Mouse (Mus musculus) CH12.LX (cell line): ENCODE data around the gene Zc3h10. TPM values are rescaled to one million over a fixed set of nuclear protein-coding genes. Genes with fewer than 3 reads are reported as not detected.

Source experiments
- DNase-seq: peaks from one replicate; pipeline ENCODE4 v3.0.0-alpha.2; 2013; ENCODE audit errors: extremely low read depth
- H3K27ac ChIP-seq: 2 replicates; pipeline ENCODE4 v1.5.1; 2012; ENCODE audit warnings: low read depth, mild to moderate bottlenecking, control low read depth, moderate library complexity; ENCODE audit not compliant: insufficient read depth
- H3K27me3 ChIP-seq: replicated peaks from 2 replicates; pipeline ENCODE3; 2012; ENCODE audit warnings: inconsistent platforms
- H3K36me3 ChIP-seq, 2 experiments: replicated peaks in 1 of 2; 2 replicates each; pipeline versions ENCODE3 to v1.6.1; 2012; ENCODE audit warnings: inconsistent platforms in 1 of 2, low read length in 1 of 2, mild to moderate bottlenecking in 1 of 2, mixed read lengths in 1 of 2, moderate library complexity in 1 of 2; ENCODE audit not compliant: control insufficient read depth in 1 of 2, insufficient read depth in 1 of 2
- H3K4me1 ChIP-seq, 2 experiments: 2 replicates each; pipeline ENCODE4 v1.6.1; 2012; ENCODE audit warnings: inconsistent platforms in 1 of 2, moderate library complexity in 1 of 2; ENCODE audit not compliant: insufficient read depth in 2 of 2, control insufficient read depth in 1 of 2
- H3K4me2 ChIP-seq: 2 replicates; pipeline ENCODE4 v1.6.1; 2012; ENCODE audit warnings: low read depth, mild to moderate bottlenecking, control low read depth; ENCODE audit not compliant: poor library complexity, insufficient read depth, severe bottlenecking
- H3K4me3 ChIP-seq, 3 experiments: fragments of 150-350 bp in 1 of 3; sonication (generic) in 1 of 3; replicated peaks in 1 of 3; 2 replicates each; pipeline versions ENCODE3 to v1.5.1; 2011 to 2012; ENCODE audit warnings: low read depth in 2 of 3, low read length in 2 of 3, mild to moderate bottlenecking in 2 of 3, moderate library complexity in 2 of 3, control low read depth in 1 of 3, improper control_type of control experiment in 1 of 3, inconsistent platforms in 1 of 3, mixed read lengths in 1 of 3; ENCODE audit not compliant: poor library complexity in 1 of 3
- H3K79me2 ChIP-seq: replicated peaks from 2 replicates; pipeline ENCODE4 v1.6.1; 2012; ENCODE audit warnings: mild to moderate bottlenecking, moderate library complexity; ENCODE audit not compliant: control insufficient read depth, poor library complexity, insufficient read depth, severe bottlenecking; ENCODE audit errors: extremely low read depth
- H3K9ac ChIP-seq: 2 replicates; pipeline ENCODE4 v1.6.1; 2012; ENCODE audit warnings: low read depth, mild to moderate bottlenecking, control low read depth, moderate library complexity; ENCODE audit not compliant: insufficient read depth
- H3K9me3 ChIP-seq: replicated peaks from 2 replicates; pipeline ENCODE3; 2012; ENCODE audit warnings: low read length, inconsistent platforms, mixed read lengths
- BHLHE40 ChIP-seq: IDR thresholded peaks from 2 replicates; pipeline ENCODE4 v1.6.1; 2011; ENCODE audit warnings: mild to moderate bottlenecking, low read depth, low read length, improper control_type of control experiment
- CHD2 ChIP-seq: IDR thresholded peaks from 2 replicates; pipeline ENCODE4 v1.6.1; 2011; ENCODE audit warnings: low read length, improper control_type of control experiment
- CTCF ChIP-seq, 2 experiments: IDR thresholded peaks in 1 of 2; conservative IDR thresholded peaks in 1 of 2; 2 replicates each; pipeline ENCODE4 v1.5.1; 2011 to 2012; ENCODE audit warnings: low read depth in 2 of 2, low read length in 2 of 2, improper control_type of control experiment in 1 of 2, inconsistent platforms in 1 of 2, mild to moderate bottlenecking in 1 of 2, moderate library complexity in 1 of 2
- E2F4 ChIP-seq: IDR thresholded peaks from 2 replicates; pipeline ENCODE4 v1.6.1; 2011; ENCODE audit warnings: low read depth, low read length, improper control_type of control experiment; ENCODE audit not compliant: insufficient replicate concordance
- ELF1 ChIP-seq: IDR thresholded peaks from 2 replicates; pipeline ENCODE4 v1.6.1; 2014; ENCODE audit warnings: low read depth, mild to moderate bottlenecking, inconsistent platforms, low read length, improper control_type of control experiment
- ETS1 ChIP-seq: conservative IDR thresholded peaks from 2 replicates; pipeline ENCODE4 v1.6.1; 2012; ENCODE audit warnings: low read depth, mild to moderate bottlenecking, inconsistent platforms, low read length, improper control_type of control experiment, moderate library complexity
- GABPA ChIP-seq: IDR thresholded peaks from 2 replicates; pipeline ENCODE4 v1.6.1; 2012; ENCODE audit warnings: low read depth, low read length, improper control_type of control experiment, inconsistent platforms; ENCODE audit not compliant: insufficient replicate concordance
- HCFC1 ChIP-seq: IDR thresholded peaks from 2 replicates; pipeline ENCODE4 v1.6.1; 2012; ENCODE audit warnings: low read depth, mild to moderate bottlenecking, inconsistent platforms, low read length, improper control_type of control experiment
- IRF4 ChIP-seq: IDR thresholded peaks from 2 replicates; pipeline ENCODE4 v1.6.1; 2014; ENCODE audit warnings: low read depth, mild to moderate bottlenecking, inconsistent platforms, low read length, improper control_type of control experiment
- JUN ChIP-seq: IDR thresholded peaks from 2 replicates; pipeline ENCODE4 v1.6.1; 2011; ENCODE audit warnings: low read depth, mild to moderate bottlenecking, low read length, improper control_type of control experiment, moderate library complexity; ENCODE audit not compliant: insufficient read depth
- JUND ChIP-seq: conservative IDR thresholded peaks from 2 replicates; pipeline ENCODE4 v1.6.1; 2011; ENCODE audit warnings: low read depth, low read length, improper control_type of control experiment
- KAT2A ChIP-seq: IDR thresholded peaks from 2 replicates; pipeline ENCODE4 v1.6.1; 2012; ENCODE audit warnings: low read length, improper control_type of control experiment, inconsistent platforms; ENCODE audit not compliant: insufficient replicate concordance
- MAX ChIP-seq: IDR thresholded peaks from 2 replicates; pipeline ENCODE4 v1.6.1; 2011; ENCODE audit warnings: low read length, improper control_type of control experiment
- MAZ ChIP-seq: IDR thresholded peaks from 2 replicates; pipeline ENCODE4 v1.6.1; 2012; ENCODE audit warnings: low read depth, mild to moderate bottlenecking, inconsistent platforms, low read length, improper control_type of control experiment, moderate library complexity
- MYC ChIP-seq: IDR thresholded peaks from 2 replicates; pipeline ENCODE4 v1.6.1; 2011; ENCODE audit warnings: low read depth, mild to moderate bottlenecking, improper control_type of control experiment, low read length
- NELFE ChIP-seq: IDR thresholded peaks from 2 replicates; pipeline ENCODE4 v1.6.1; 2011; ENCODE audit warnings: low read depth, low read length, improper control_type of control experiment
- NRF1 ChIP-seq: IDR thresholded peaks from 2 replicates; pipeline ENCODE4 v1.6.1; 2014; ENCODE audit warnings: low read depth, mild to moderate bottlenecking, inconsistent platforms, low read length, improper control_type of control experiment, moderate library complexity
- POLR2A ChIP-seq: IDR thresholded peaks from 2 replicates; pipeline ENCODE4 v1.6.1; 2011; ENCODE audit warnings: low read depth, mild to moderate bottlenecking, improper control_type of control experiment, low read length
- POLR2AphosphoS2 ChIP-seq: IDR thresholded peaks from 2 replicates; pipeline ENCODE4 v1.6.1; 2011; ENCODE audit warnings: low read depth, low read length, improper control_type of control experiment
- RAD21 ChIP-seq: IDR thresholded peaks from 2 replicates; pipeline ENCODE4 v1.6.1; 2011; ENCODE audit warnings: low read depth, mild to moderate bottlenecking, low read length, improper control_type of control experiment, moderate library complexity
- RCOR1 ChIP-seq: conservative IDR thresholded peaks from 2 replicates; pipeline ENCODE4 v1.6.1; 2012; ENCODE audit warnings: low read depth, mild to moderate bottlenecking, inconsistent platforms, low read length, improper control_type of control experiment
- SMC3 ChIP-seq: IDR thresholded peaks from 2 replicates; pipeline ENCODE4 v1.6.1; 2011; ENCODE audit warnings: low read depth, low read length, improper control_type of control experiment
- TBP ChIP-seq: conservative IDR thresholded peaks from 2 replicates; pipeline ENCODE4 v1.6.1; 2011; ENCODE audit warnings: low read depth, low read length, improper control_type of control experiment
- TCF12 ChIP-seq: IDR thresholded peaks from 2 replicates; pipeline ENCODE4 v1.6.1; 2014; ENCODE audit warnings: low read depth, mild to moderate bottlenecking, inconsistent platforms, low read length, improper control_type of control experiment
- UBTF ChIP-seq: IDR thresholded peaks from 2 replicates; pipeline ENCODE4 v1.6.1; 2012; ENCODE audit warnings: low read depth, mild to moderate bottlenecking, inconsistent platforms, low read length, improper control_type of control experiment, moderate library complexity
- USF1 ChIP-seq: IDR thresholded peaks from 2 replicates; pipeline ENCODE4 v1.6.1; 2014; ENCODE audit warnings: low read depth, mild to moderate bottlenecking, inconsistent platforms, low read length, improper control_type of control experiment
- USF2 ChIP-seq: conservative IDR thresholded peaks from 2 replicates; pipeline ENCODE4 v1.6.1; 2011; ENCODE audit warnings: low read depth, low read length, improper control_type of control experiment
- ZKSCAN1 ChIP-seq: IDR thresholded peaks from 2 replicates; pipeline ENCODE4 v1.6.1; 2012; ENCODE audit warnings: low read depth, inconsistent platforms, low read length, improper control_type of control experiment, borderline replicate concordance
- ZMIZ1 ChIP-seq: IDR thresholded peaks from 2 replicates; pipeline ENCODE4 v1.6.1; 2012; ENCODE audit warnings: low read depth, mild to moderate bottlenecking, inconsistent platforms, low read length, improper control_type of control experiment
- ZNF384 ChIP-seq: IDR thresholded peaks from 2 replicates; pipeline ENCODE4 v1.6.1; 2012; ENCODE audit warnings: low read depth, low read length, improper control_type of control experiment, inconsistent platforms
- dilution Hi-C: fragments of 300-500 bp; cut with MboI; formaldehyde crosslinking; loops from 2 replicates; pipeline ENCODE4 v1.14.3; 2020; ENCODE audit warnings: low sequenced_read_pairs; ENCODE audit not compliant: extremely low pct_unique_long_range_greater_than_20kb, extremely low pct_ligation_motif_present
- in situ Hi-C: fragments of 300-500 bp; cut with MboI; formaldehyde crosslinking; loops from 3 replicates; pipeline ENCODE4 v1.14.3; 2019; ENCODE audit warnings: low sequenced_read_pairs, low pct_ligation_motif_present, low pct_unique_long_range_greater_than_20kb, mixed read lengths
- polyA plus RNA-seq: library from polyadenylated mRNA; unstranded; fragments of >175 nt; gene quantifications from 2 replicates; pipeline ENCODE4 v1.2.1, GENCODE M21; 2012; ENCODE audit warnings: low read depth; ENCODE audit not compliant: insufficient read length
- total RNA-seq, 2 experiments: library from RNA; depleted of rRNA; stranded (reverse); fragments of 300-350 nt in 1 of 2; fragments of >200 nt in 1 of 2; gene quantifications; 2 replicates each; pipeline ENCODE4 v1.2.3; 2012 to 2014

The Zc3h10 gene
- total and polyA plus RNA-seq, 3 experiments, result 14.4 to 19.9 (median 16.2) TPM

GRCm38 (mm10) chr10:128525671-128526308 lies 21.8 kb downstream of the Zc3h10 start, which contains the start of gene Esyt1:
Gene Esyt1, minus strand, starts transcription at chr10:128525871.
- TF ChIP-seq USF2 (no peak), JUND (peak; percentile 73), MAX (peak; percentile 91; the same call in 1 of the 2 replicates), TBP (peak; percentile 91), E2F4 (peak; percentile 94; the same call in 1 of the 2 replicates), CHD2 (peak; percentile 59; the same call in 1 of the 2 replicates), GABPA (no peak), RCOR1 (no peak), UBTF (no peak), TCF12 (peak; percentile 60), JUN (peak; percentile 72), CTCF (conservative IDR thresholded peaks at IDR 0.05 in 1 of 2, IDR thresholded peaks at IDR 0.05 in 1 of 2; ENCODE audit: low read depth in 2 of 2, low read length in 2 of 2) (peak in 1 of 2 experiments; percentile 52; a peak in 2 of 4 replicates), ETS1 (peak; percentile 44; the same call in 1 of the 2 replicates), ZKSCAN1 (no peak), IRF4 (peak; percentile 31; the same call in 1 of the 2 replicates), NRF1 (no peak), KAT2A (no peak), RAD21 (no peak), HCFC1 (peak; percentile 52), ZNF384 (no peak), BHLHE40 (no peak), POLR2A (peak; percentile 89), USF1 (peak; percentile 40), ELF1 (0 out of 2 replicates have a peak, but pooled peaks have one; percentile 38), MAZ (peak; percentile 71), SMC3 (no peak), MYC (peak; percentile 87), POLR2AphosphoS2 (peak; percentile 54; the same call in 1 of the 2 replicates), NELFE (peak; percentile 63), ZMIZ1 (peak; percentile 83)
- H3K4me3 ChIP-seq, result peak within 1 kb of the TSS; percentile 86 to 92 (median 86)
- peaks cover 18 to 22% of the 10 kb centered on the region in 2 experiments for H3K36me3 ChIP-seq
- DNase-seq, result peak; percentile 99
- H3K4me1 ChIP-seq, result peaks cover 0 to 21% of the 10 kb centered on the region in 2 experiments; a peak in 2 of 4 replicates
- H3K79me2 ChIP-seq, result no peaks in the 10 kb centered on the region
- peak within 1 kb of the TSS; percentile 51 for H3K27ac ChIP-seq
- dilution Hi-C loops, result no loop called here
- peak within 1 kb of the TSS; percentile 81 for H3K4me2 ChIP-seq
- H3K9ac ChIP-seq, result peak within 1 kb of the TSS; percentile 71
- H3K27me3 ChIP-seq, result no peaks in the 10 kb centered on the region
- H3K9me3 ChIP-seq, result no peaks in the 10 kb centered on the region
- in situ Hi-C loops, result no loop called here
